Mouse (Mus musculus) T-helper 17 cell (primary cell): ENCODE results near the gene Opa3.

Experiments
- in situ Hi-C, 2 experiments: fragments of 300-600 bp; cut with MboI, MseI; formaldehyde crosslinking; loops; 1 replicate in 1 of 2; 2 replicates in 1 of 2; pipeline ENCODE4 v1.15.1; 2025; ENCODE audit warnings: high pct_unique_total_duplicates in 2 of 2

Gene Opa3

GRCm38 (mm10) chr7:19227883-19228792 is at the start of gene Opa3:
TSS of gene Opa3 (plus strand) at chr7:19228334.
- in situ Hi-C loops: no loop called here

- in situ Hi-C loops: no loop called here
Observed at GRCm38 (mm10) chr7:19178443-19179092, 49.6 kb upstream of the Opa3 start.

GRCm38 (mm10) chr7:19179173-19179572 is 49.0 kb upstream of the Opa3 start:
- in situ Hi-C loops: no loop called here

GRCm38 (mm10) chr7:19179936-19180335 is 48.2 kb upstream of the Opa3 start:
- in situ Hi-C loops: no loop called here

- in situ Hi-C loops: no loop called here
Observed at GRCm38 (mm10) chr7:19180862-19181429, 47.2 kb upstream of the Opa3 start.

- in situ Hi-C loops: no loop called here
Observed at GRCm38 (mm10) chr7:19184250-19184649, 43.9 kb upstream of the Opa3 start.

- in situ Hi-C loops: no loop called here
Observed at GRCm38 (mm10) chr7:19184758-19185157, 43.4 kb upstream of the Opa3 start.

- in situ Hi-C loops: no loop called here
Observed at GRCm38 (mm10) chr7:19194676-19195075, 33.5 kb upstream of the Opa3 start.

GRCm38 (mm10) chr7:19196676-19197075 is 31.5 kb upstream of the Opa3 start:
- in situ Hi-C loops: no loop called here

- in situ Hi-C loops: no loop called here
Observed at GRCm38 (mm10) chr7:19197985-19198384, 30.1 kb upstream of the Opa3 start.

GRCm38 (mm10) chr7:19201660-19202059 is 26.5 kb upstream of the Opa3 start:
- in situ Hi-C loops: no loop called here

- in situ Hi-C loops: no loop called here
Observed at GRCm38 (mm10) chr7:19202065-19202850, 25.9 kb upstream of the Opa3 start.

GRCm38 (mm10) chr7:19208201-19208910 is 19.8 kb upstream of the Opa3 start:
- in situ Hi-C loops: no loop called here

- in situ Hi-C loops: no loop called here
Observed at GRCm38 (mm10) chr7:19208944-19209472, 19.1 kb upstream of the Opa3 start.

GRCm38 (mm10) chr7:19209494-19209893 is 18.6 kb upstream of the Opa3 start:
- in situ Hi-C loops: no loop called here

- in situ Hi-C loops: no loop called here
Observed at GRCm38 (mm10) chr7:19210010-19210409, 18.1 kb upstream of the Opa3 start.

- in situ Hi-C loops: no loop called here
Observed at GRCm38 (mm10) chr7:19211041-19211675, 17.0 kb upstream of the Opa3 start.

GRCm38 (mm10) chr7:19211996-19212755 is 16.0 kb upstream of the Opa3 start, which contains the start of gene Gpr4:
TSS of gene Gpr4 (plus strand) at chr7:19212538.
- in situ Hi-C loops: no loop called here

- in situ Hi-C loops: no loop called here
Observed at GRCm38 (mm10) chr7:19213385-19213784, 14.7 kb upstream of the Opa3 start.
